Mouse (Mus musculus) megakaryocyte, embryonic 14.5 days (primary cell): ENCODE measurements at regions not wholly inside any gene's neighbourhood (a gene's known extent, or its start where the extent isn't known, plus 50 kb on each side); places are given as distances from the start of the nearest gene placed in this dataset.

Source experiments
- FLI1 ChIP-seq: IDR thresholded peaks from 2 replicates; pipeline ENCODE4 v1.6.1; 2012; ENCODE audit warnings: low read length, inconsistent platforms, mixed read lengths
- GATA1 ChIP-seq: IDR thresholded peaks from 3 replicates; pipeline ENCODE4 v1.6.1; 2012; ENCODE audit warnings: mixed read lengths, low read length, inconsistent platforms, borderline replicate concordance

GRCm38 (mm10) chr1:89245202-89246003, 175.2 kb downstream of the Sh3bp4 start:
- TF ChIP-seq GATA1 (no peak), FLI1 (no peak)
